Mouse (Mus musculus) spleen, postnatal 4 days (tissue): ENCODE results near the gene Suz12.
"Not testable (repeated sequence)": the region's sequence is repeated elsewhere in the genome, so short reads cannot be mapped to it uniquely, and the experiment has no call there.

Source experiments
- DNase-seq, 2 experiments: peaks; one replicate each; pipeline ENCODE4 v3.0.0; 2022; ENCODE audit warnings: low spot score in 2 of 2

The Suz12 gene

GRCm38 (mm10) chr11:79992035-79992591, 793 bp upstream of the Suz12 start:
- peak in 1 of 2 experiments; percentile 18 for DNase-seq

- DNase-seq = peak in 1 of 2 experiments; percentile 90
Measured at GRCm38 (mm10) chr11:79993356-79994270, 707 bp downstream of the Suz12 start.

GRCm38 (mm10) chr11:79994271-79994988, 1.5 kb downstream of the Suz12 start:
- DNase-seq = no peak

- not testable (repeated sequence) for DNase-seq
Measured at GRCm38 (mm10) chr11:80016533-80016932, 23.6 kb downstream of the Suz12 start.

GRCm38 (mm10) chr11:80019792-80020191, 26.9 kb downstream of the Suz12 start:
- no peak for DNase-seq

- DNase-seq = no peak
Measured at GRCm38 (mm10) chr11:80021306-80021705, 28.4 kb downstream of the Suz12 start.

- no peak for DNase-seq
Measured at GRCm38 (mm10) chr11:80037495-80037894, 44.6 kb downstream of the Suz12 start.

GRCm38 (mm10) chr11:80042615-80043418, 49.9 kb downstream of the Suz12 start:
- DNase-seq = peak; percentile 51 to 76

GRCm38 (mm10) chr11:80043419-80043817, 50.5 kb downstream of the Suz12 start:
- no peak for DNase-seq

GRCm38 (mm10) chr11:80046856-80047255, 54.0 kb downstream of the Suz12 start:
- DNase-seq = no peak

GRCm38 (mm10) chr11:80050088-80050487, 57.2 kb downstream of the Suz12 start:
- DNase-seq = no peak

GRCm38 (mm10) chr11:80052456-80052855, 59.5 kb downstream of the Suz12 start:
- DNase-seq = no peak

GRCm38 (mm10) chr11:80053171-80053570, 60.3 kb downstream of the Suz12 start:
- no peak for DNase-seq

GRCm38 (mm10) chr11:80054659-80055058, 61.8 kb downstream of the Suz12 start:
- no peak for DNase-seq

- no peak for DNase-seq
Measured at GRCm38 (mm10) chr11:80056141-80056540, 63.2 kb downstream of the Suz12 start.

GRCm38 (mm10) chr11:80062159-80062558, 69.3 kb downstream of the Suz12 start:
- no peak for DNase-seq

GRCm38 (mm10) chr11:80066373-80066772, 73.5 kb downstream of the Suz12 start:
- not testable (repeated sequence) for DNase-seq

- DNase-seq = peak in 1 of 2 experiments; percentile 19
Measured at GRCm38 (mm10) chr11:80067558-80067957, 74.7 kb downstream of the Suz12 start.

- no peak for DNase-seq
Measured at GRCm38 (mm10) chr11:80069815-80070214, 76.9 kb downstream of the Suz12 start.

- no peak for DNase-seq
Measured at GRCm38 (mm10) chr11:80071039-80071438, 78.1 kb downstream of the Suz12 start.

GRCm38 (mm10) chr11:80072365-80072764, 79.5 kb downstream of the Suz12 start:
- no peak for DNase-seq
